Mouse (Mus musculus): Measurements from ENCODE around the gene Fbn1.
"Not testable (repeated sequence)": the region's sequence is repeated elsewhere in the genome, so short reads cannot be mapped to it uniquely, and the experiment has no call there.

Gene Fbn1

GRCm38 (mm10) chr2:125282334-125283206, 225.2 kb downstream of the Fbn1 start:
- DNase-seq: no peak

GRCm38 (mm10) chr2:125279995-125280394, 227.8 kb downstream of the Fbn1 start:
- DNase-seq: not testable (repeated sequence)

GRCm38 (mm10) chr2:125278474-125278873, 229.3 kb downstream of the Fbn1 start:
- DNase-seq: no peak

- no peak for DNase-seq
Measured at GRCm38 (mm10) chr2:125276692-125277091, 231.1 kb downstream of the Fbn1 start.

GRCm38 (mm10) chr2:125275617-125276016, 232.2 kb downstream of the Fbn1 start:
- no peak for DNase-seq

- no peak for DNase-seq
Measured at GRCm38 (mm10) chr2:125268876-125269275, 238.9 kb downstream of the Fbn1 start.

- DNase-seq: no peak
Measured at GRCm38 (mm10) chr2:125263753-125264152, 244.0 kb downstream of the Fbn1 start.

GRCm38 (mm10) chr2:125263056-125263455, 244.7 kb downstream of the Fbn1 start:
- no peak for DNase-seq

GRCm38 (mm10) chr2:125260326-125260725, 247.5 kb downstream of the Fbn1 start:
- no peak for DNase-seq

- no peak for DNase-seq
Measured at GRCm38 (mm10) chr2:125259230-125260120, 248.3 kb downstream of the Fbn1 start.

GRCm38 (mm10) chr2:125255886-125256285, 251.9 kb downstream of the Fbn1 start:
- DNase-seq: no peak

GRCm38 (mm10) chr2:125254630-125255029, 253.2 kb downstream of the Fbn1 start:
- DNase-seq: no peak

GRCm38 (mm10) chr2:125253699-125254098, 254.1 kb downstream of the Fbn1 start:
- DNase-seq: no peak

- peak in 1 of 2 experiments; percentile 25 for DNase-seq
Measured at GRCm38 (mm10) chr2:125252275-125252674, 255.5 kb downstream of the Fbn1 start.

- no peak for DNase-seq
Measured at GRCm38 (mm10) chr2:125251781-125252180, 256.0 kb downstream of the Fbn1 start.
